Mouse (Mus musculus) embryonic facial prominence, embryonic 15.5 days (tissue): Measurements from ENCODE around the gene Gcsam. TPM values are rescaled to one million over a fixed set of nuclear protein-coding genes. Genes with fewer than 3 reads are reported as not detected.

Experiments used
- ATAC-seq: fragments of 200-750 bp; cut with Nextera tagmentation; 2 replicates; pipeline ENCODE4 v1.8.0; 2017; ENCODE audit warnings: low read depth, moderate TSS enrichment; ENCODE audit not compliant: insufficient number of reproducible peaks, low FRiP score, low TSS enrichment
- H3K27ac ChIP-seq: fragments of 300-500 bp; sonication (generic); replicated peaks from 2 replicates; pipeline ENCODE4 v1.5.1; 2015; ENCODE audit warnings: mild to moderate bottlenecking, inconsistent platforms
- H3K27me3 ChIP-seq: fragments of 300-500 bp; sonication (generic); 2 replicates; pipeline ENCODE4 v1.6.1; 2015; ENCODE audit warnings: inconsistent platforms
- H3K36me3 ChIP-seq: fragments of 300-500 bp; sonication (generic); 2 replicates; pipeline ENCODE4 v1.6.1; 2015; ENCODE audit warnings: mild to moderate bottlenecking, inconsistent platforms
- H3K4me1 ChIP-seq: fragments of 300-500 bp; sonication (generic); 2 replicates; pipeline ENCODE4 v1.6.1; 2015; ENCODE audit warnings: inconsistent platforms
- H3K4me2 ChIP-seq: fragments of 300-500 bp; sonication (generic); replicated peaks from 2 replicates; pipeline ENCODE4 v1.6.1; 2015; ENCODE audit warnings: mild to moderate bottlenecking, inconsistent platforms
- H3K4me3 ChIP-seq: fragments of 300-500 bp; sonication (generic); replicated peaks from 2 replicates; pipeline ENCODE4 v1.5.1; 2015; ENCODE audit warnings: mild to moderate bottlenecking, inconsistent platforms
- H3K9ac ChIP-seq: fragments of 300-500 bp; sonication (generic); 2 replicates; pipeline ENCODE4 v1.6.1; 2015; ENCODE audit warnings: inconsistent platforms
- H3K9me3 ChIP-seq: fragments of 300-500 bp; sonication (generic); replicated peaks from 2 replicates; pipeline ENCODE4 v1.6.1; 2016; ENCODE audit warnings: inconsistent platforms
- WGBS: fragments of 180-500 bp; shearing (Covaris S2); methylation state at CpG from one replicate; pipeline ENCODE4 v1.1.7; 2015; 5-methylcytosine and 5-hydroxymethylcytosine counted together
- polyA plus RNA-seq: library from polyadenylated mRNA; unstranded; fragments of >200 nt; fragmentation: Nextera tagmentation; extraction: Ambion mirVana; gene quantifications from 2 replicates; pipeline ENCODE4 v1.2.1, GENCODE M21; 2015

The Gcsam gene
- polyA plus RNA-seq = 2.7 and 2.8 TPM in 2 replicates

GRCm38 (mm10) chr16:45610267-45610666 lies at the start of gene Gcsam:
TSS of gene Gcsam (plus strand) at chr16:45610380.
- no peak within 1 kb of the TSS for H3K9ac ChIP-seq
- H3K4me3 ChIP-seq = no peak within 1 kb of the TSS
- no peaks in the 10 kb centered on the region for H3K9me3 ChIP-seq
- ATAC-seq = no peak
- 73% methylated on average over 4 of the region's 4 CpGs for WGBS
- no peak within 1 kb of the TSS for H3K4me2 ChIP-seq
- H3K27ac ChIP-seq = no peak within 1 kb of the TSS
- H3K4me1 ChIP-seq = no peaks in the 10 kb centered on the region
- H3K36me3 ChIP-seq = no peaks in the 10 kb centered on the region
- H3K27me3 ChIP-seq = no peaks in the 10 kb centered on the region

- Histone ChIP-seq H3K9me3 (no peaks in the 10 kb centered on the region), H3K36me3 (no peaks in the 10 kb centered on the region), H3K4me3 (no peak overlapping the region), H3K4me2 (no peak overlapping the region), H3K27me3 (no peaks in the 10 kb centered on the region), H3K27ac (no peak overlapping the region), H3K9ac (no peak overlapping the region), H3K4me1 (no peaks in the 10 kb centered on the region)
- no peak for ATAC-seq
- 37% methylated on average over 3 of the region's 3 CpGs for WGBS
Measured at GRCm38 (mm10) chr16:45561747-45562146, 48.4 kb upstream of the Gcsam start.

GRCm38 (mm10) chr16:45572307-45572706 lies 37.9 kb upstream of the Gcsam start:
- H3K4me3 ChIP-seq = no peak overlapping the region
- H3K9ac ChIP-seq = no peak overlapping the region
- H3K4me1 ChIP-seq = no peaks in the 10 kb centered on the region
- no peak overlapping the region for H3K4me2 ChIP-seq
- H3K36me3 ChIP-seq = no peaks in the 10 kb centered on the region
- no peaks in the 10 kb centered on the region for H3K9me3 ChIP-seq
- H3K27ac ChIP-seq = no peak overlapping the region
- no peaks in the 10 kb centered on the region for H3K27me3 ChIP-seq
- WGBS = 75% methylated on average over 3 of the region's 3 CpGs
- ATAC-seq = no peak

- Histone ChIP-seq H3K36me3 (no peaks in the 10 kb centered on the region), H3K4me3 (no peak overlapping the region), H3K27ac (no peak overlapping the region), H3K9me3 (no peaks in the 10 kb centered on the region), H3K27me3 (no peaks in the 10 kb centered on the region), H3K9ac (no peak overlapping the region), H3K4me1 (no peaks in the 10 kb centered on the region), H3K4me2 (no peak overlapping the region)
- no peak for ATAC-seq
- WGBS = 54% methylated on average over 12 of the region's 12 CpGs
Measured at GRCm38 (mm10) chr16:45579883-45580282, 30.3 kb upstream of the Gcsam start.

GRCm38 (mm10) chr16:45582512-45582911 lies 27.7 kb upstream of the Gcsam start:
- Histone ChIP-seq H3K27me3 (no peaks in the 10 kb centered on the region), H3K27ac (no peak overlapping the region), H3K4me3 (no peak overlapping the region), H3K4me1 (no peaks in the 10 kb centered on the region), H3K4me2 (no peak overlapping the region), H3K9me3 (no peaks in the 10 kb centered on the region), H3K9ac (no peak overlapping the region), H3K36me3 (no peaks in the 10 kb centered on the region)
- 28% methylated on average over 2 of the region's 2 CpGs for WGBS
- no peak for ATAC-seq

- H3K9ac ChIP-seq = no peak overlapping the region
- no peak overlapping the region for H3K4me3 ChIP-seq
- H3K4me1 ChIP-seq = no peaks in the 10 kb centered on the region
- ATAC-seq = no peak
- no peaks in the 10 kb centered on the region for H3K36me3 ChIP-seq
- no peaks in the 10 kb centered on the region for H3K9me3 ChIP-seq
- no peak overlapping the region for H3K4me2 ChIP-seq
- no peak overlapping the region for H3K27ac ChIP-seq
- no peaks in the 10 kb centered on the region for H3K27me3 ChIP-seq
- WGBS = 63% methylated on average over 1 of the region's 1 CpGs
Measured at GRCm38 (mm10) chr16:45593656-45594055, 16.5 kb upstream of the Gcsam start.

GRCm38 (mm10) chr16:45595494-45595893 lies 14.7 kb upstream of the Gcsam start:
- Histone ChIP-seq H3K9me3 (no peaks in the 10 kb centered on the region), H3K27ac (no peak overlapping the region), H3K4me3 (no peak overlapping the region), H3K4me2 (no peak overlapping the region), H3K27me3 (no peaks in the 10 kb centered on the region), H3K9ac (no peak overlapping the region), H3K36me3 (no peaks in the 10 kb centered on the region), H3K4me1 (no peaks in the 10 kb centered on the region)
- no peak for ATAC-seq

GRCm38 (mm10) chr16:45608481-45608954 lies 1.7 kb upstream of the Gcsam start:
- Histone ChIP-seq H3K27me3 (no peaks in the 10 kb centered on the region), H3K4me1 (no peaks in the 10 kb centered on the region), H3K36me3 (no peaks in the 10 kb centered on the region), H3K4me3 (no peak overlapping the region), H3K9ac (no peak overlapping the region), H3K27ac (no peak overlapping the region), H3K9me3 (no peaks in the 10 kb centered on the region), H3K4me2 (no peak overlapping the region)
- no peak for ATAC-seq
- WGBS = 19% methylated on average over 4 of the region's 4 CpGs

- no peak for ATAC-seq
- H3K27ac ChIP-seq = no peak overlapping the region
- 74% methylated on average over 3 of the region's 3 CpGs for WGBS
Measured at GRCm38 (mm10) chr16:45609300-45609699, 880 bp upstream of the Gcsam start.

GRCm38 (mm10) chr16:45613247-45613646 lies 3.1 kb downstream of the Gcsam start:
- Histone ChIP-seq H3K9ac (no peak overlapping the region), H3K4me1 (no peaks in the 10 kb centered on the region), H3K4me2 (no peak overlapping the region), H3K27ac (no peak overlapping the region), H3K36me3 (no peaks in the 10 kb centered on the region), H3K9me3 (no peaks in the 10 kb centered on the region), H3K27me3 (no peaks in the 10 kb centered on the region), H3K4me3 (no peak overlapping the region)
- WGBS = 70% methylated on average over 2 of the region's 2 CpGs
- ATAC-seq = no peak

More at GRCm38 (mm10) chr16:45609300-45609699, 880 bp upstream of the Gcsam start:
- H3K4me3 ChIP-seq = no peak overlapping the region
- H3K27me3 ChIP-seq = no peaks in the 10 kb centered on the region
- H3K4me2 ChIP-seq = no peak overlapping the region
- no peaks in the 10 kb centered on the region for H3K9me3 ChIP-seq
- no peaks in the 10 kb centered on the region for H3K4me1 ChIP-seq
- no peaks in the 10 kb centered on the region for H3K36me3 ChIP-seq
- no peak overlapping the region for H3K9ac ChIP-seq

GRCm38 (mm10) chr16:45615944-45616343 lies 5.8 kb downstream of the Gcsam start:
- Histone ChIP-seq H3K9me3 (no peaks in the 10 kb centered on the region), H3K4me1 (no peaks in the 10 kb centered on the region), H3K27ac (no peak overlapping the region), H3K36me3 (no peaks in the 10 kb centered on the region), H3K9ac (no peak overlapping the region), H3K27me3 (no peaks in the 10 kb centered on the region), H3K4me2 (no peak overlapping the region), H3K4me3 (no peak overlapping the region)
- 92% methylated on average over 1 of the region's 1 CpGs for WGBS
- ATAC-seq = no peak

- no peak overlapping the region for H3K4me3 ChIP-seq
- H3K27ac ChIP-seq = no peak overlapping the region
Measured at GRCm38 (mm10) chr16:45619751-45620375, 9.7 kb downstream of the Gcsam start.

More at GRCm38 (mm10) chr16:45619751-45620375, 9.7 kb downstream of the Gcsam start:
- no peak for ATAC-seq
- H3K4me1 ChIP-seq = no peaks in the 10 kb centered on the region
- H3K27me3 ChIP-seq = no peaks in the 10 kb centered on the region
- H3K9me3 ChIP-seq = no peaks in the 10 kb centered on the region
- H3K9ac ChIP-seq = no peak overlapping the region
- no peak overlapping the region for H3K4me2 ChIP-seq
- no peaks in the 10 kb centered on the region for H3K36me3 ChIP-seq
- WGBS = 85% methylated on average over 8 of the region's 8 CpGs
